Mouse (Mus musculus) liver, embryonic 13.5 days (tissue): ENCODE data around the gene Tmed8. TPM values are rescaled to one million over a fixed set of nuclear protein-coding genes. Genes with fewer than 3 reads are reported as not detected.
"Not testable (repeated sequence)": the region's sequence is repeated elsewhere in the genome, so short reads cannot be mapped to it uniquely, and the experiment has no call there.

Experiments used
- ATAC-seq: fragments of 200-750 bp; cut with Nextera tagmentation; 2 replicates; pipeline ENCODE4 v1.8.0; 2017; ENCODE audit warnings: low read depth, mild to moderate bottlenecking, moderate number of reproducible peaks, moderate library complexity
- DNase-seq: peaks from one replicate; pipeline ENCODE4 v3.0.0; 2022
- H3K27ac ChIP-seq: fragments of 300-500 bp; sonication (generic); 2 replicates; pipeline ENCODE4 v1.5.1; 2015; ENCODE audit warnings: moderate library complexity, mild to moderate bottlenecking, inconsistent platforms
- H3K27me3 ChIP-seq: fragments of 300-500 bp; sonication (generic); 2 replicates; pipeline ENCODE4 v1.6.1; 2015; ENCODE audit warnings: mild to moderate bottlenecking, inconsistent platforms
- H3K36me3 ChIP-seq: fragments of 300-500 bp; sonication (generic); 2 replicates; pipeline ENCODE4 v1.6.1; 2015; ENCODE audit warnings: mild to moderate bottlenecking, inconsistent platforms
- H3K4me1 ChIP-seq: fragments of 300-500 bp; sonication (generic); replicated peaks from 2 replicates; pipeline ENCODE4 v1.6.1; 2015; ENCODE audit warnings: inconsistent platforms
- H3K4me2 ChIP-seq: fragments of 300-500 bp; sonication (generic); 2 replicates; pipeline ENCODE4 v1.6.1; 2015; ENCODE audit warnings: inconsistent platforms, mild to moderate bottlenecking, moderate library complexity
- H3K4me3 ChIP-seq: fragments of 300-500 bp; sonication (generic); replicated peaks from 2 replicates; pipeline ENCODE4 v1.5.1; 2015; ENCODE audit warnings: mild to moderate bottlenecking, inconsistent platforms
- H3K9ac ChIP-seq: fragments of 300-500 bp; sonication (generic); 2 replicates; pipeline ENCODE4 v1.6.1; 2015; ENCODE audit warnings: mild to moderate bottlenecking, inconsistent platforms
- H3K9me3 ChIP-seq: fragments of 300-500 bp; sonication (generic); replicated peaks from 2 replicates; pipeline ENCODE4 v1.6.1; 2016; ENCODE audit warnings: inconsistent platforms
- WGBS: fragments of 180-500 bp; shearing (Covaris S2); methylation state at CpG from one replicate; pipeline ENCODE4 v1.1.7; 2015; ENCODE audit not compliant: insufficient replicate concordance; 5-methylcytosine and 5-hydroxymethylcytosine counted together
- polyA plus RNA-seq: library from polyadenylated mRNA; unstranded; fragments of >200 nt; fragmentation: Nextera tagmentation; extraction: Ambion mirVana; gene quantifications from 2 replicates; pipeline ENCODE4 v1.2.1, GENCODE M21; 2015

The Tmed8 gene
- polyA plus RNA-seq, 1 experiment from 2014 or later = 0.43 TPM

DNA sequence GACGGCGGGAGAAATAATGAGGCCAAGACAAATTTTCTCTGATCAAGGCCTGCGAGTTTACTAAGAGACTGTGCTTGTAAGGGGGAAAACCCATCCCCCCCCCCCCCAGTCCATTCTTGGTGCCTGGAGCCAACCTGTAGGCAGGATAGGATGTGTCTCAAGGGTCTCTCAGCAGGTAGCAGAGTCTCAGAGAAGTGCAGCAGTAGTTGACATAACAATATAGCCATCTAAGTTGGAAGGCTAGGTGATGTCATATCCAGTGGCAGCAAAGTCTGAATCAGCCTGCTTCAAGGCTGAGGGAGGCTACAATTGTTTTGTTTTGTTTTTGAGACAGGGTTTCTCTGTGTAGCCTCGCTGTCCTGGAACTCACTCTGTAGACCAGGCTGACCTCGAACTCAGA, 5.5 kb upstream of the Tmed8 start:
- ATAC-seq, H3K27ac ChIP-seq, H3K36me3 ChIP-seq, H3K4me3 ChIP-seq, H3K9ac ChIP-seq, H3K4me1 ChIP-seq, H3K4me2 ChIP-seq, DNase-seq, H3K9me3 ChIP-seq: not testable (repeated sequence)
- peaks cover 11% of the 10 kb centered on the region for H3K27me3 ChIP-seq
- WGBS = 73% methylated on average over 5 of the region's 5 CpGs

DNA sequence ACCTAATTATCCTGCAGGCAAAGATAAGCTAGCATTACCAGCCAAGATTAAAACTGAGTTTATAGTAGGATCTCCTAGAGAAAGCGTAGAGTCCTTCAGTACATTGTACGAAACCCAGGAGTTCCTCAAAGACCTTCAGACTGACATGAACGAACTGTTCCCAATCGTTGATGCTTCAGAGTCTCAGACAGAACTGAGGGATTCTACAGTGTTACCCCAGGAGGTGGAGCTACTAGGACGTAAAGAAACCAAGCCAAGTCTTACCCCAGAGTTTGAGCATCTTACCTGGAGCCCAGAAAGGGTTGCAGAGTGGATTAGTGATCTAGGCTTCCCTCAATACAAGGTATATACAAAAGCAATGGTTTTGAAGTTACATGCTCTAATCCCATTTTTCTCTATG, 1.4 kb upstream of the Tmed8 start:
- DNase-seq = no peak
- no peak overlapping the region for H3K9ac ChIP-seq
- no peaks in the 10 kb centered on the region for H3K9me3 ChIP-seq
- WGBS = 48% methylated on average over 5 of the region's 5 CpGs
- peaks cover 31% of the 10 kb centered on the region for H3K27me3 ChIP-seq
- no peaks in the 10 kb centered on the region for H3K36me3 ChIP-seq
- H3K27ac ChIP-seq = no peak overlapping the region
- H3K4me2 ChIP-seq = no peak overlapping the region
- H3K4me1 ChIP-seq = peaks cover 23% of the 10 kb centered on the region
- no peak overlapping the region for H3K4me3 ChIP-seq
- no peak for ATAC-seq

DNA sequence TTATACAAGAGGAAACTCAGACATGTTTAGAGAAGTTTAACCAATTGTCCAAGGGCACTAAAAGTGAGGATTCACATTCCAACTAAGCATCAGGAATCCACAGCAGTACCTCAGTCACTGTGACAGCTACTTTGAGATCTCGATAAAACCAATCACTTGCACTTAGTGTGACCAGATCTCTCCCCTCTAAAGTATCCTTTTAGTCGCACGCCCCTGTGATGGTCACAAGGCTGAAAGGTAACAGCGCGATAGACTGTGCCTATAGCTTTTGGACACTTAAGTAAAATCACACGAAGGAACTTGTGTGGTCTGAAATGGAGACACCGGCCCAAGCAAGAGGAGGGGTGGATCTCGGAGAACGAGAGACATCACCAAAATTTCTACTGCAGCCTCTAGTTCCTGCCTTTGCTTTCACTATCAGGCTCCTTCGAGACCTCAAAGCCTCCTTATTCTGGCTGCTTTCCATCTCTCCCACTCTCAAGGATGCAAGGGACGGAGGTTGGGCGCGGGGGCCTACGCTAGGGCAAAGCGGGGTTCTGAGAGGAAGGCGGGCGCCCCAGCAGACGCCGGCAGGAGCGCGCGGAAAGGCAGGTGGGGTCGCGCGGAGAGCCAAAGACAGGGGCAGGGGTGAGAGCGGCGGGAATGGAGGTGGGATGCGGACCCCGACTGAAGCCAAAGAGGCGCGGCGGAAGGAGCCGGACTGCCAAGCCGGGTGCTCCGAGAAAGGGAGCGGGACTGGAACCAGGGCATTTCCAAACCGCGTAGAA, 865 bp downstream of the Tmed8 start, which contains the start of gene Samd15:
Samd15 (plus strand) TSS at position 518 of the 767 bp plus-strand sequence.
- Histone ChIP-seq H3K9me3 (no peaks in the 10 kb centered on the region), H3K27ac (no peak within 1 kb of the TSS), H3K27me3 (peaks cover 31% of the 10 kb centered on the region), H3K4me3 (peak within 1 kb of the TSS; percentile 74), H3K36me3 (no peaks in the 10 kb centered on the region), H3K4me1 (peaks cover 23% of the 10 kb centered on the region), H3K4me2 (peak within 1 kb of the TSS; percentile 95), H3K9ac (peak within 1 kb of the TSS; percentile 79)
- WGBS = 2% methylated on average over 38 of the region's 38 CpGs
- ATAC-seq = peak; percentile 61
- DNase-seq = peak; percentile 26

DNA sequence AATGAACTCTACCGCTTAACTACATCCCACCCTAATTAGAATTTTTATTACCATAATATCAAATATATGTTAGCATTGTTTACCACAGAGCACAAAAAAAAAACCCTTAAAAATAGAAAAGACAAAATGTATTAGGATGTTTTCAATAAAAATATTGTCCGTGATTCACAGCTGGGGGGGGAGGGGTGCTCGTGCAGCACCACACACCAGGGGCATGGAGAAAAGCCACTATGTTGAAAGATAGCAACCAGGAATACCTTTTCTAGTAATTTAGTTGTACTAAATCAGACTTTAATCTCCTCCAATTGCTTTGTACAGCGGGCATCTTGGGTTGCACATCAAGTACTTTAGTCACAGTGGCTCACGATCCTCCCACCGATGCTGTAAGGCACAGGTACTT, 1.5 kb downstream of the Tmed8 start:
- Histone ChIP-seq H3K4me2 (peak overlapping the region; percentile 95), H3K4me1 (peaks cover 23% of the 10 kb centered on the region), H3K9me3 (no peaks in the 10 kb centered on the region), H3K36me3 (no peaks in the 10 kb centered on the region), H3K27ac (no peak overlapping the region), H3K9ac (peak overlapping the region; percentile 79; the same call in 1 of the 2 replicates), H3K4me3 (peak overlapping the region; percentile 74; the same call in 1 of the 2 replicates), H3K27me3 (peaks cover 31% of the 10 kb centered on the region)
- ATAC-seq (no peak), DNase-seq (no peak)
- WGBS = 72% methylated on average over 6 of the region's 6 CpGs

DNA sequence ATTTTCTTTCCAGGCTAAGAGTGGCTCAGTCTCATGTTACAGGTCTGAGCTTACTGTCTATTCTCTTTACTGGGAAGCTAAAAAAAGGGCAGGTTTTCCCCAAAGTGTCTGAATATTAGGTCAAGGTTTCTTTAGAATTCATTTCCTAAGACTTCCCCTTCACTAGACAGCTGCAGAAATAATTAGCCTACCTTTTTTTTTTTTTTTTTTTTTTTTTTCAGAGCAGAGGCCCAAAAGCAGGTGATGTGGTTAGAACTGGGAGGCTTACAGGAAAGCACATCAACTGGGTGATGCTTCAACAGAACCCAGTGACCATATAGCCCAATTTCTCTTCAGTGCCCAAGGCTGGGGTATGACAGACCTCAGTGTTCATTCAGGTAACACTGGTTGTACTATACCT, 3.9 kb downstream of the Tmed8 start:
- no peaks in the 10 kb centered on the region for H3K9me3 ChIP-seq
- DNase-seq (no peak), ATAC-seq (no peak)
- no peak overlapping the region for H3K4me2 ChIP-seq
- H3K9ac ChIP-seq = no peak overlapping the region
- peaks cover 25% of the 10 kb centered on the region for H3K27me3 ChIP-seq
- no peak overlapping the region for H3K4me3 ChIP-seq
- no peak overlapping the region for H3K27ac ChIP-seq
- H3K36me3 ChIP-seq = no peaks in the 10 kb centered on the region
- H3K4me1 ChIP-seq = peaks cover 23% of the 10 kb centered on the region

DNA sequence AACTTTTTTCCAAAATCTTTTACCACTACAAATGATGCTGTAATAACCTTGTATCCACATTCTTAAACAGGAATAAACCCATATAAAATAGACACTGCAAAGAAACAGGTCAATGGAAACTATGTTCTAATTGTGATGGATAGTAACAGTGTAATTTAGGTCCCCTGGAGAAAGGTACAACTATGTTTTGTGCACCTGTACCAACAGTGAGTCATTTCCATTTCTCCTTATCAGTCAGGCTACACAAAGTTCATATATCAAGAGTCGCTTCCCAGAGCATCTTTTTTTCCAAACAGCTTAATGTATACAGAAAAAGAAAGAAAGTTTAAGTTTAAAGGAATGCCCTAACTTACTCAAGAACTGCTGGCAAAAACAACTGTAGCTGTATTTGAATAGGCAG, 5.2 kb downstream of the Tmed8 start:
- ATAC-seq (no peak), DNase-seq (no peak)
- no peak overlapping the region for H3K4me3 ChIP-seq
- H3K9ac ChIP-seq = no peak overlapping the region
- no peak overlapping the region for H3K4me2 ChIP-seq
- no peak overlapping the region for H3K27ac ChIP-seq
- H3K27me3 ChIP-seq = peaks cover 13% of the 10 kb centered on the region
- no peaks in the 10 kb centered on the region for H3K36me3 ChIP-seq
- no peaks in the 10 kb centered on the region for H3K9me3 ChIP-seq
- WGBS = 44% methylated on average over 1 of the region's 1 CpGs
- peaks cover 20% of the 10 kb centered on the region for H3K4me1 ChIP-seq

DNA sequence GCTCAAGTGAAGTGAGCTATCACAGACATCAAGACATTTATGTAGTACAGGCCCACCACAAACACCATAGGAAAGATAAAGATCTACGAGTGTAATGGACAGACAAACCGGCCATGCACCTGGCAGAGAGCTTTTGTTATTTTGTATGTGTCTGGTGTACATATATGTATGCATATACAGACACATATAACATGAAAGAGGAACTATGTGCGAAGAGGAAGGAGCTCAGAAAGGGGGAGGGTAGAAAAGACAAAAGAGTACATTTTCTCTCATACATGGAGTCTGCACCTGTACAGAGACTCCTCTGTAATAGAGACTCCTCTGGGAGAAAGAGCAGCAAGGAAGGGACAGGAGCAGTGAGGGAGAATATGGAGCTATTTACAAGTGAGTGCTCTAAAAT, 7.2 kb downstream of the Tmed8 start:
- Histone ChIP-seq H3K9ac (no peak overlapping the region), H3K9me3 (no peaks in the 10 kb centered on the region), H3K27me3 (no peaks in the 10 kb centered on the region), H3K4me1 (peaks cover 4% of the 10 kb centered on the region), H3K4me2 (no peak overlapping the region), H3K36me3 (no peaks in the 10 kb centered on the region), H3K27ac (no peak overlapping the region), H3K4me3 (no peak overlapping the region)
- no peak for DNase-seq
- ATAC-seq = no peak
- WGBS = 36% methylated on average over 3 of the region's 3 CpGs

DNA sequence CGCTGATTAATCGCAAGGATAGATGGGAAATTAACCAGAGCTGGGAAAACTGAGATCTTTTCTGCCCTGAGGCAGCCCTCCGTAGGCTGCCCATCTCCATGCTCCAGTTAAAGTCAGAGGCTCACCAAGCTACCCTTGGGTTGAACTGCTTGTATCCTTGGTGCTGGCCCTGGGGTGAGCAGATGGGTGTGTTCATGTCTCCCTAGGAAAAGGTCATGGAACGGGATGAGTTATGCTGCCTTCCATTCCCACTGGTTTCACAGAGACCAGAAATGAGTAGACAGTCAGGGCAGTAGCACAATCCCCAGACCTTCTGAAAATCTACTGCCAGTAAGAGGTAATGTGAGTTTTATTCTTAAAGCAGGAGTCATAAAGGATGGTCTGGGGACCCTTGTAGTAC, 22.6 kb downstream of the Tmed8 start:
- WGBS = 84% methylated on average over 4 of the region's 4 CpGs
- no peak for DNase-seq
- no peaks in the 10 kb centered on the region for H3K27me3 ChIP-seq
- ATAC-seq = no peak
- H3K4me3 ChIP-seq = no peak overlapping the region
- 0 out of 2 replicates have a peak, but pooled peaks cover 3% of the 10 kb centered on the region for H3K36me3 ChIP-seq
- H3K4me2 ChIP-seq = no peak overlapping the region
- no peaks in the 10 kb centered on the region for H3K4me1 ChIP-seq
- no peaks in the 10 kb centered on the region for H3K9me3 ChIP-seq
- H3K27ac ChIP-seq = no peak overlapping the region
- no peak overlapping the region for H3K9ac ChIP-seq

DNA sequence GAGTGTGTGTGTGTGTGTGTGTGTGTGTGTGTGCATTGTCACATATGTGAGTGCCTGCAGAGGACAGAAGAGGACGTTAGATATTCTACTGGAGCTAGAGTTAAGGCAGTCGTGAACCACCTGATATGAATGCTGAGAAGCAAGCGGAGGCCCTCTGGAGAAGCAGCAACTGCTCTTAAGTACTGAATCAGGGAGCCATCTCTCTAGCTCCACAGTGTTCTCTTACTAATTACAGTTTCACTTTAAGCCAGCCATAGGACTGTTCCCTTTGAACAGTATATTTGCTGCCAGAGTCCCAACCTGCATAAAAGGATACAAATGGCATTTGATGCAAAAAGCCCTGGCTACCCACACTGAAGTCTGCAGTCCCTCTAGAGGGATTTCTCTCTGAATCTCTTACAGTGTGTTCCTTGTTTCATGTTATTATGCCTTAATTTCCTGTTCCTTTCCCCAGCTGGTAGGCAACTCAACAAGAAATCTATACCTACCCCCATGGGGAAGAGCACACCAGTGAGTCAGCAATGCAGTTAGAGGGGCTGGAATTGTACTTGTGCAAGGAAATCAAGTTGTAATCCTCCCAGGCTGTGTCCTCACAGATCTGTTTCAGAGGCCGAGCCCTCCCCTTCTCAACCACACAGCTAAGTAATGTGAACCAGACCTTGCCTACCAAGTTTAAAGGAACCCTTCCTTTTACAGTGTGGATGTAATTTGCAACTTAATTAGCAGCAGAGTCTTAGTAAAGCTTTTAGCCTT, 24.9 kb downstream of the Tmed8 start:
- H3K27me3 ChIP-seq = no peaks in the 10 kb centered on the region
- WGBS = 54% methylated on average over 4 of the region's 4 CpGs
- no peaks in the 10 kb centered on the region for H3K4me1 ChIP-seq
- H3K27ac ChIP-seq = no peak overlapping the region
- H3K9ac ChIP-seq = no peak overlapping the region
- H3K4me3 ChIP-seq = no peak overlapping the region
- no peak overlapping the region for H3K4me2 ChIP-seq
- H3K36me3 ChIP-seq = peaks cover 6% of the 10 kb centered on the region; the same call in 1 of the 2 replicates
- H3K9me3 ChIP-seq = no peaks in the 10 kb centered on the region
- ATAC-seq (no peak), DNase-seq (no peak)

DNA sequence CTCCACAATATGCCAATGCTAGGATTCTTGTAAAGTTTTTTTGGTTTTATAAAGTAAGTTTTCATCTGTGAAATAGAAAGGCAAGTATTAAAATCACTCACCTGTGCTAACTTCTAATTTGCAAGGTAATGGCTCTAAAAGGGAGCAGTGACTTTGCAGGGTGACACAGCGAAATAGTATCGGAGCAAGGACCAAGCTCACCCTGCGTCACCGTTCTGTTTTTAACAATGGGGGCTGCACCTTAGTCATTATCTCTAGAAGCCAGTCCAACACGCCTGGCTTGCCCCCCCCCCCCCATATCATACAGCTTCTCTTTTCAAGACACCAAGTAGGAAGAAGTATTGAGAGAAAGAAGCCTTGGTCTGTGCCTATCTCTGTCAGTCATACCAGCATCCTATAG, 39.4 kb downstream of the Tmed8 start:
- Histone ChIP-seq H3K27ac (peak overlapping the region; percentile 56), H3K36me3 (peaks cover 35% of the 10 kb centered on the region), H3K4me1 (peaks cover 44% of the 10 kb centered on the region), H3K27me3 (no peaks in the 10 kb centered on the region), H3K9ac (no peak overlapping the region), H3K4me3 (no peak overlapping the region), H3K4me2 (peak overlapping the region; percentile 32), H3K9me3 (no peaks in the 10 kb centered on the region)
- WGBS = 31% methylated on average over 5 of the region's 5 CpGs
- ATAC-seq (peak; percentile 64), DNase-seq (peak; percentile 52)

DNA sequence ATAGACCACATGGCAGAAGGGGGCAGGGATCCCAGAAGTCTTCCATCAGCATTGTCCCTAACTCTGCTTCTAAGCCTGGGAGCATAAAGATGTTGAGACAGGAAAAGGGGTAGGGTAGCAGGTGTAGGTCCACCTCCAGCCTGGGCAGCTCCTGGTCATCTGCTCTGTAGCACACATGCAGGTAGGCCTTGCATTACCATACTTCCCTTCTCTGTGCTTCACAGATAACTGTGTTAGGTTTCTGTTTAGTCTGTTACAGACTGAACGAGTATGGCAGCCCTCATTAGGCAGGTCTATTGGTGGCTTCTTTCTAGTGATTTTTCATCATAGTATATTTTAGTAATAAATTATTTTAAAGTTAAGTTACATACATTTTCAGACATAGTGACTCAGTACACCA, 39.9 kb downstream of the Tmed8 start:
- H3K27me3 ChIP-seq = no peaks in the 10 kb centered on the region
- no peak overlapping the region for H3K9ac ChIP-seq
- peaks cover 40% of the 10 kb centered on the region for H3K36me3 ChIP-seq
- ATAC-seq (peak; percentile 13; the same call in 1 of the 2 replicates), DNase-seq (no peak)
- WGBS = 20% methylated on average over 1 of the region's 1 CpGs
- peaks cover 44% of the 10 kb centered on the region for H3K4me1 ChIP-seq
- no peaks in the 10 kb centered on the region for H3K9me3 ChIP-seq
- no peak overlapping the region for H3K4me2 ChIP-seq
- H3K4me3 ChIP-seq = no peak overlapping the region
- no peak overlapping the region for H3K27ac ChIP-seq
